Mouse (Mus musculus): Measurements from ENCODE around the gene 8030411F24Rik. TPM values are rescaled to one million over a fixed set of nuclear protein-coding genes. Genes with fewer than 3 reads are reported as not detected.

Gene 8030411F24Rik
- not detected for total RNA-seq (2023)

GRCm38 (mm10) chr2:148781709-148782108, at the start of gene 8030411F24Rik:
TSS of gene 8030411F24Rik (plus strand) at chr2:148782009.

GRCm38 (mm10) chr2:148732327-148733000, 49.3 kb upstream of the 8030411F24Rik start, which contains the start of gene Napb:
TSS of gene Napb (minus strand) at chr2:148732467.

GRCm38 (mm10) chr2:148750058-148750457, 31.8 kb upstream of the 8030411F24Rik start, which contains the start of gene Cstl1:
TSS of gene Cstl1 (plus strand) at chr2:148750358.

GRCm38 (mm10) chr2:148771397-148771796, 10.4 kb upstream of the 8030411F24Rik start, which contains the start of gene Cst11:
TSS of gene Cst11 (minus strand) at chr2:148771497.

GRCm38 (mm10) chr2:148789142-148789541, 7.3 kb downstream of the 8030411F24Rik start, which contains the start of gene Cst12:
TSS of gene Cst12 (plus strand) at chr2:148789361.

GRCm38 (mm10) chr2:148798485-148798884, 16.7 kb downstream of the 8030411F24Rik start, which contains the start of gene Cst8:
TSS of gene Cst8 (plus strand) at chr2:148798785.

GRCm38 (mm10) chr2:148819909-148820308, 38.1 kb downstream of the 8030411F24Rik start, which contains the start of gene Cst13:
TSS of gene Cst13 (plus strand) at chr2:148820081.

GRCm38 (mm10) chr2:148834912-148835311, 53.1 kb downstream of the 8030411F24Rik start, which contains the start of gene Cst9:
TSS of gene Cst9 (plus strand) at chr2:148835147.

Other genes starting within 250 kb of the 8030411F24Rik start
- gene Nxt1, start 109.4 kb upstream of the 8030411F24Rik start, total RNA-seq (2023): 10 to 100 TPM; 14.8 to 20.8 TPM
- gene Gzf1, start 101.0 kb upstream of the 8030411F24Rik start, total RNA-seq (2023): 10 to 100 TPM; 19.4 to 24.2 TPM
- 1 to 10 TPM; 1.4 TPM for gene Napb, start 49.5 kb upstream of the 8030411F24Rik start, total RNA-seq (2023)
- not detected for gene Cstl1, start 31.7 kb upstream of the 8030411F24Rik start, total RNA-seq (2023)
- gene Cst11, start 10.5 kb upstream of the 8030411F24Rik start, total RNA-seq (2023): not detected
- not detected for gene Cst12, start 7.4 kb downstream of the 8030411F24Rik start, total RNA-seq (2023)
- gene Cst8, start 16.8 kb downstream of the 8030411F24Rik start, total RNA-seq (2023): not detected
- not detected for gene Cst13, start 38.1 kb downstream of the 8030411F24Rik start, total RNA-seq (2023)
- not detected for gene Cst9, start 53.1 kb downstream of the 8030411F24Rik start, total RNA-seq (2023)
- not detected for gene 9230104L09Rik, start 83.0 kb downstream of the 8030411F24Rik start, total RNA-seq (2023)
- 1,000 to 10,000 TPM; 2,392 to 2,423 TPM for gene Cst3, start 93.7 kb downstream of the 8030411F24Rik start, total RNA-seq (2023)
- gene Gm1330, start 221.2 kb downstream of the 8030411F24Rik start, total RNA-seq (2023): not detected
- not detected for gene Gm10750, start 235.2 kb downstream of the 8030411F24Rik start, total RNA-seq (2023)